Mouse (Mus musculus): ENCODE data around the gene Gpr180.

- TF ChIP-seq CTCF (IDR thresholded peaks at IDR 0.05; ENCODE audit: low read depth) (0 out of 2 replicates have a peak, but pooled peaks have one; percentile 2), EP300 (optimal IDR thresholded peaks at IDR 0.05) (no peak)
Observed at GRCm38 (mm10) chr14:118132642-118132977, 4.3 kb upstream of the Gpr180 start, which contains the start of gene Tgds.
